ENCODE assay signal across 8 mouse cellular contexts in the genomic region with DNA sequence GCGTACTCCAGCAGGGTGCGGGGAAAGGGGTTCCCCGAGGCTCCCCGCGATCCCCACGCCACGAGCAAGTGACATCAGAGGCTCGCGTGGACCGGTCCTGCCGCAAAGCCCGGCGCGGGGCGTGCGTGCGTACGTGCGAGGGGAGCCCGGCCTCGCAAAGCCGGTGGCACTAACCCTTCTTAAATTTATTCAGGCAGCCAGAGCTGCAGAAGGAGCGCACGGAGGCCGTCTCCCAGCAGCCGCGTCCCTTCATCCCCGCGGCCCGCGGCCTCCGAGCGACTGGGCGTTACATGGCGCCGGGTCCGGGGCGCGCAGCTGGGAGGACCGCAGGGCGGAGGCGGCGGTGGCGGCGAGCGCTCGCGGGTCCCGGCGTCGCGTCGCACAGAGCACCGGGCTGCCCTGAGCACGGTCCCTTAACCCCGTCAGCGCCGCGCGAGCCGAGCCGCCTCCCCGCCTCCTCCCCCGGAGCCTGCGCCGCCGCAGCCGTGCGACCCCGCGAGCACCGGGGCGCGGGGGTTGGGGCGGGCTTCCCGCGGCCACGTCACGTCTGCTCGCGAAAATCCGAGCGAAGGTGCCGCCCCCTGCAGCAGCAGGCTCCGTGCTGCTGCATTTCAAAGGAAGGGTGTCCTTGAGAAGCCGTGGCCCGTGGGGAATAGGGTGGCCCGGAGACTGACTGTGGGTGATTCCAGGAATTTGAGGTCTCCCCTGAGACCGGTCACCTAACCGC.
DNase-seq lines count a peak whose midpoint lies in the region; ATAC-seq and TF ChIP-seq lines count a peak whose summit lies in the region.

No protein-coding gene starts in this region.

- peak overlapping the region; percentile 51 for H3K4me2 ChIP-seq in liver, embryonic 14.5 days (ENCODE audit: low read depth)
- peak overlapping the region; percentile 96 for H3K4me2 ChIP-seq in stomach, embryonic 14.5 days (replicated peaks; ENCODE audit: low read depth, low read length)

- no peak overlapping the region for H3K9ac ChIP-seq in liver, embryonic 14.5 days (replicated peaks)
- peak overlapping the region; percentile 33; the same call in 1 of the 2 replicates for H3K9ac ChIP-seq in stomach, embryonic 14.5 days (replicated peaks; ENCODE audit: low read depth, low read length)

- TF ChIP-seq CTCF in gastrocnemius, adult 2 months (IDR thresholded peaks at IDR 0.05), result no peak
- TF ChIP-seq CTCF in C2C12 (IDR thresholded peaks at IDR 0.05; ENCODE audit: control insufficient read depth, insufficient read depth, insufficient read length), result no peak
- no peak for TF ChIP-seq CTCF in liver, embryonic 14.5 days (IDR thresholded peaks at IDR 0.05; ENCODE audit: low read depth)

- no peak overlapping the region for H3K27ac ChIP-seq in gastrocnemius, adult 2 months
- H3K27ac ChIP-seq in liver, embryonic 14.5 days, result no peak overlapping the region
- H3K27ac ChIP-seq in stomach, embryonic 14.5 days (ENCODE audit: low read length), result no peak overlapping the region

- ATAC-seq in liver, embryonic 14.5 days (ENCODE audit: insufficient read depth), result no peak
- ATAC-seq in stomach, embryonic 14.5 days (ENCODE audit: insufficient number of reproducible peaks, insufficient read depth, low FRiP score, low read depth), result peak; percentile 18; the same call in 1 of the 2 replicates

- under 1% methylated on average over 69 of the region's 90 CpGs for WGBS in liver, embryonic 14.5 days (ENCODE audit: insufficient replicate concordance)
- under 1% methylated on average over 79 of the region's 90 CpGs for WGBS in stomach, embryonic 14.5 days

- DNase-seq in gastrocnemius, adult 2 months, result no peak
- no peak for DNase-seq in gastrocnemius, adult 18-20 months (ENCODE audit: low spot score)
- peak; percentile 48 to 50 for DNase-seq in cerebellum, postnatal 36 days
- DNase-seq in heart, postnatal 4 days, result peak; percentile 16
- DNase-seq in liver, embryonic 14.5 days (ENCODE audit: low read depth in 3 of 3, low spot score in 3 of 3), result no peak
- no peak for DNase-seq in layer of hippocampus, adult 8-10 months (ENCODE audit: low spot score in 2 of 2)

- intact Hi-C loops in gastrocnemius, adult 2 months (cut with DNase I), result no loop called here

- H3K4me3 ChIP-seq in gastrocnemius, adult 2 months, result peak overlapping the region; percentile 73
- peak overlapping the region; percentile 23 for H3K4me3 ChIP-seq in C2C12 (ENCODE audit: insufficient read depth, poor library complexity, severe bottlenecking)
- peak overlapping the region; percentile 8 to 38; a peak in 3 of 4 replicates for H3K4me3 ChIP-seq in liver, embryonic 14.5 days (ENCODE audit: insufficient read depth in 1 of 2, low read depth in 2 of 2, low read length in 2 of 2)
- peak overlapping the region; percentile 51 for H3K4me3 ChIP-seq in stomach, embryonic 14.5 days (ENCODE audit: low read depth, low read length)

- TF ChIP-seq EP300 in liver, embryonic 14.5 days (IDR thresholded peaks at IDR 0.05; ENCODE audit: low read depth), result no peak

- peak overlapping the region; percentile 98 for H3ac ChIP-seq in C2C12 (ENCODE audit: control insufficient read depth, insufficient read length, low read depth)

- H3K79me3 ChIP-seq in C2C12 (ENCODE audit: low read depth), result no peaks in the 10 kb centered on the region

- no peaks in the 10 kb centered on the region; a peak in 1 of 4 replicates for H3K4me1 ChIP-seq in liver, embryonic 14.5 days (replicated peaks; ENCODE audit: control insufficient read depth in 2 of 2, insufficient read depth in 2 of 2, low read length in 1 of 2)
- H3K4me1 ChIP-seq in stomach, embryonic 14.5 days (ENCODE audit: control insufficient read depth, insufficient read depth, low read length), result 0 out of 2 replicates have a peak, but pooled peaks cover 3% of the 10 kb centered on the region

- no peaks in the 10 kb centered on the region for H3K27me3 ChIP-seq in C2C12 (ENCODE audit: control insufficient read depth, insufficient read depth, insufficient read length)
- H3K27me3 ChIP-seq in liver, embryonic 14.5 days (ENCODE audit: control insufficient read depth, insufficient read depth, low read length), result peaks cover 29% of the 10 kb centered on the region
- no peaks in the 10 kb centered on the region; the same call in 1 of the 2 replicates for H3K27me3 ChIP-seq in stomach, embryonic 14.5 days (ENCODE audit: control insufficient read depth, insufficient read depth, low read length)

- no peaks in the 10 kb centered on the region for H3K9me3 ChIP-seq in liver, embryonic 14.5 days (ENCODE audit: control insufficient read depth, low read length)
- H3K9me3 ChIP-seq in stomach, embryonic 14.5 days (ENCODE audit: control insufficient read depth, low read depth, low read length), result no peaks in the 10 kb centered on the region

- H3K79me2 ChIP-seq in C2C12 (ENCODE audit: control insufficient read depth, insufficient read depth), result peaks cover 17% of the 10 kb centered on the region

- H3K36me3 ChIP-seq in C2C12 (ENCODE audit: control insufficient read depth, insufficient read depth), result no peaks in the 10 kb centered on the region
- H3K36me3 ChIP-seq in liver, embryonic 14.5 days (replicated peaks; ENCODE audit: control insufficient read depth, insufficient read depth, low read depth), result no peaks in the 10 kb centered on the region
- no peaks in the 10 kb centered on the region for H3K36me3 ChIP-seq in stomach, embryonic 14.5 days (ENCODE audit: control insufficient read depth, insufficient read depth, low read length)

TF ChIP-seq in C2C12, 6 proteins besides CTCF, POLR2A, EP300 and RAD21:
- TF ChIP-seq MYOG (IDR thresholded peaks at IDR 0.05; ENCODE audit: control insufficient read depth, extremely low read depth, insufficient read length) (no peak), MYOD1 (IDR thresholded peaks at IDR 0.05; ENCODE audit: control insufficient read depth, insufficient read length, low read depth) (peak; percentile 40)

Comparison
In these comparisons a context has a peak if more than half of its experiments do, and no peak if none do; other contexts are left out.
1. DNase-seq: peak in cerebellum, postnatal 36 days (2 of 2) and heart, postnatal 4 days (single experiment); none in gastrocnemius, adult 2 months (single experiment), gastrocnemius, adult 18-20 months (single experiment), liver, embryonic 14.5 days (0 of 3) and layer of hippocampus, adult 8-10 months (0 of 2).
2. H3K4me3 ChIP-seq: peak in every context shown above with its lines; median percentile 73 in gastrocnemius, adult 2 months; 51 in stomach, embryonic 14.5 days; 23 in C2C12; 23 in liver, embryonic 14.5 days.